Comparison of ENCODE assay signal across 20 mouse cellular contexts in genomic region chr1:55700726-55701125, GRCm38 (mm10).
A peak's percentile ranks its signal among the peaks of the same experiment; 100 is the strongest.
DNase-seq lines count a peak whose midpoint lies in the region; ATAC-seq and TF ChIP-seq lines count a peak whose summit lies in the region.
"Had no signal": no experiment of that assay in that cellular context is flagged by ENCODE, and none has a peak within 500 bp of the region (broad histone marks: within the 10 kb centered on the region; RNA-seq: fewer than 3 reads in every experiment).

No protein-coding gene starts in this region.

- H3K27me3 ChIP-seq in kidney, adult 2 months (replicated peaks; ENCODE audit: control insufficient read depth, insufficient read depth, low read length), result no peaks in the 10 kb centered on the region
- H3K27me3 ChIP-seq in kidney, embryonic 15.5 days, result no peaks in the 10 kb centered on the region
- H3K27me3 ChIP-seq: embryonic facial prominence, embryonic 13.5 days; forebrain, embryonic 12.5 days; heart, embryonic 15.5 days had no signal

- 73% methylated on average over 6 of the region's 6 CpGs for WGBS in kidney, adult 2 months
- WGBS in kidney, embryonic 15.5 days, result 80% methylated on average over 6 of the region's 6 CpGs

- peaks cover 20% of the 10 kb centered on the region for H3K4me1 ChIP-seq in kidney, adult 2 months (ENCODE audit: control insufficient read depth, insufficient read depth, low read length)
- peaks cover 12% of the 10 kb centered on the region; the same call in 1 of the 2 replicates for H3K4me1 ChIP-seq in kidney, embryonic 15.5 days
- H3K4me1 ChIP-seq: embryonic facial prominence, embryonic 13.5 days; heart, embryonic 15.5 days had no signal

- no peaks in the 10 kb centered on the region for H3K9me3 ChIP-seq in kidney, embryonic 15.5 days (replicated peaks)
- H3K9me3 ChIP-seq: embryonic facial prominence, embryonic 13.5 days; forebrain, embryonic 12.5 days; heart, embryonic 15.5 days had no signal

- no peak for TF ChIP-seq CTCF in kidney, adult 2 months (conservative IDR thresholded peaks at IDR 0.05; ENCODE audit: insufficient read depth, insufficient read length, low read depth, low read length)

- no peak for TF ChIP-seq POLR2A in kidney, adult 2 months (IDR thresholded peaks at IDR 0.05; ENCODE audit: low read depth, low read length)

- no peak overlapping the region for H3K9ac ChIP-seq in kidney, embryonic 15.5 days
- H3K9ac ChIP-seq: embryonic facial prominence, embryonic 13.5 days; forebrain, embryonic 12.5 days; heart, embryonic 15.5 days had no signal

- DNase-seq in kidney, adult 2 months, result no peak
- peak; percentile 34 for DNase-seq in Muller cell, postnatal 12 days (ENCODE audit: inconsistent ontology term)
- peak; percentile 13 for DNase-seq in ZHBTc4 (ENCODE audit: low read depth, low spot score)
- peak; percentile 29 for DNase-seq in mesoderm, embryonic 11.5 days (ENCODE audit: low read depth, low spot score)
- no peak for DNase-seq in testis, postnatal 14 days (ENCODE audit: low spot score)
- DNase-seq: adrenal gland, postnatal 14 days; cerebellum, adult 18-20 months; cerebellum, adult 9-11 months; cerebellum, postnatal 36 days; gastrocnemius, postnatal 14 days; heart, adult 2 months; heart, postnatal 14 days had no signal

- H3K4me2 ChIP-seq in kidney, embryonic 15.5 days, result no peak overlapping the region
- H3K4me2 ChIP-seq: embryonic facial prominence, embryonic 13.5 days; forebrain, embryonic 12.5 days; heart, embryonic 11.5 days; heart, embryonic 15.5 days had no signal

- peak overlapping the region; percentile 82 for H3K27ac ChIP-seq in kidney, adult 2 months (ENCODE audit: insufficient read depth, low read depth, low read length)
- H3K27ac ChIP-seq in kidney, embryonic 15.5 days, result no peak overlapping the region
- H3K27ac ChIP-seq: embryonic facial prominence, embryonic 13.5 days; heart, adult 2 months; heart, embryonic 15.5 days; hindbrain, postnatal 0 days had no signal

- no peaks in the 10 kb centered on the region; the same call in 1 of the 2 replicates for H3K36me3 ChIP-seq in kidney, adult 2 months (ENCODE audit: control insufficient read depth, insufficient read depth, low read length)
- peaks cover 10% of the 10 kb centered on the region; the same call in 1 of the 2 replicates for H3K36me3 ChIP-seq in kidney, embryonic 15.5 days
- H3K36me3 ChIP-seq: embryonic facial prominence, embryonic 13.5 days; forebrain, embryonic 12.5 days; heart, embryonic 15.5 days had no signal

- ATAC-seq in kidney, embryonic 15.5 days (replicated peaks; ENCODE audit: low FRiP score), result no peak
- ATAC-seq: activated CD4-positive, CD25-positive, alpha-beta regulatory T cell, adult 4 months; forebrain, embryonic 16.5 days had no signal

- H3K4me3 ChIP-seq in kidney, adult 2 months (ENCODE audit: insufficient read depth, low read depth, low read length), result no peak overlapping the region
- no peak overlapping the region for H3K4me3 ChIP-seq in kidney, embryonic 15.5 days (replicated peaks)
- H3K4me3 ChIP-seq: embryonic facial prominence, embryonic 13.5 days; forebrain, embryonic 12.5 days; heart, adult 2 months; heart, embryonic 15.5 days had no signal

Comparison
In these comparisons a context has a peak if more than half of its experiments do, and no peak if none do; other contexts are left out.
1. DNase-seq: peak in Muller cell, postnatal 12 days (single experiment), ZHBTc4 (single experiment) and mesoderm, embryonic 11.5 days (single experiment); none in kidney, adult 2 months (single experiment) and testis, postnatal 14 days (single experiment).